Mouse (Mus musculus) right cerebral cortex, postnatal 36 days (tissue): ENCODE measurements at regions not wholly inside any gene's neighbourhood (a gene's known extent, or its start where the extent isn't known, plus 50 kb on each side); places are given as distances from the start of the nearest gene placed in this dataset.
"Not testable (repeated sequence)": the region's sequence is repeated elsewhere in the genome, so short reads cannot be mapped to it uniquely, and the experiment has no call there.

Source experiments
- DNase-seq, 2 experiments: peaks; one replicate each; pipeline ENCODE4 v3.0.0; 2022; ENCODE audit warnings: low spot score in 2 of 2, mixed read lengths in 1 of 2

DNA sequence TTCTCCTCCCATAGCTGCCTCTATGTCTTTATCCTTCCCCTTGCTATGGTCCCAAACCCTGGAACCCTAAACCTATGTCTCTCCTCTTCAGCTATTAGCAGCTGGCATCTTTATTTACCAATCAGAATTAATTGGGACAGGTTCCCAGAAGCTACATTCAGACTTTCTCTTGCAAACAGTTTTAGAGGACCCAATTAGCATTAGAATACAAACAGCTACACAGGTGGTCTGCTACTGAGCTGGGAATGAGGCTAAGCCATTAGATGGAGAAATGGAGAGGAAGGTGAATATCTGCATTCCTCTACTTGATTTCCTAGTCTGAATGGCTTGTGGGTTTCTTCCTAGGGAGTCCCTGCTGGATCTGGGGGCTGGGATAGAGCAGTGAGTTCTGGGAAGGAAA, 611.9 kb downstream of the A830018L16Rik start:
- DNase-seq = no peak

DNA sequence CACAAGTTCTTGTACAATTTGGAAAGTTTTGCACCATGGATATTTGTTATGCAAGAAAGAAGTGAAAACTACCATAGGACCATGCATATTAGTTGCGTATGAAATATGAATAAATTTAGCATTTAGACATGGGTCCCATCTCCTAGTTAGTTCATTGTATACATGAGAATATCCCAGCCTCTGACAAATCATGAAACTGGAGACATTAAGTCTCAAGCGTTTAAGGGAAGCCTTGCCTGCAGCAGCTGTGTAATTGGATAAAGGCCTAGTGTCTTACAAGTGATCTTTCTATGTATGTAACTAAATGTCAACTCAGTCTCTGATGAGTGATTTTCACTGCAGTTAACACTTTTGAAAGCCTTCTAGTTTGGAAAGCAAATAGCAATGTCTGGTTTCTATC, 613.5 kb downstream of the A830018L16Rik start:
- DNase-seq = no peak

DNA sequence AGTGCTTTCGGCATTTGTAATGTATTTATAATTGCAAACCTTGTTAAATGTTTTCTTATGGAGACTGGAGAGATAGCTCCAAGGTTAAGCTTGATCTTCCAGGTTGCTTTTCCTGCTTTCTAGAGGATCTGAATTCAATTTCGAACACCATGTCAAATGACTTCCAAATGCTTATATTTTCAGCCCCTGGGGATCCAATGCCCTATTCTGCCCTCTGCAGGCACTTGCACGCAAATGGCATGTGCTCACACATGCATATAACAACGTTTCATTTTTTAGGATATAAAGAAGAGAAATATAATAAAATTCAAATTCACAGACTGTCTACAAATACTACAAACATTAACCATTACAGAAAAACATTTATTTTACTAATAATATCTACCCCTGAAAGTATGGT, 614.2 kb downstream of the A830018L16Rik start:
- no peak for DNase-seq

DNA sequence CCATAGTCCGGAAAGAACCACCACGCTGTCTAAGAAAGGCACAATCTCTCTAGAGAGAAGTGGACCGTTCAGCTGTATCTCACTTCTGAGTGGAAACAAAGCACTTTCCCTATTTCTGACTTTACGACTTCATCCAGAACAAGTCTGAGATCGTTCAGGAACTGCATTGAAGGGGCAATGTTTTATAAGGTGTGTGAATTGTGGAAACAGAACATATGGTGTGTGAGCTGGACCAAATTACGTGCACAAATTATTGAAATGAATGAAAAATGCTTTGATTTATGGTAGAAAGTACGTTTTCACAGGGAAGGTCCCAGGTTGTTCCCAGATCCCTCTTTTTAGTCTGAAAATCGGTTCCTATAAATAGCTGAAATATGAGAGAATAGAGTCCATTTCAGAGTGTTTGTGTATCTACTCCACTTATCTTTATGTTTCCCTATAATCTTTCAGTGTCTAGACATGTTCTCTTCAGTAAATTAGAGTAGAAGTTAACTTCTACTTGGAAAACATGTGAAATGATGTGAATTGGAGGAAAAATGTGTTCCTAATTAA, 638.1 kb downstream of the A830018L16Rik start:
- DNase-seq = no peak

DNA sequence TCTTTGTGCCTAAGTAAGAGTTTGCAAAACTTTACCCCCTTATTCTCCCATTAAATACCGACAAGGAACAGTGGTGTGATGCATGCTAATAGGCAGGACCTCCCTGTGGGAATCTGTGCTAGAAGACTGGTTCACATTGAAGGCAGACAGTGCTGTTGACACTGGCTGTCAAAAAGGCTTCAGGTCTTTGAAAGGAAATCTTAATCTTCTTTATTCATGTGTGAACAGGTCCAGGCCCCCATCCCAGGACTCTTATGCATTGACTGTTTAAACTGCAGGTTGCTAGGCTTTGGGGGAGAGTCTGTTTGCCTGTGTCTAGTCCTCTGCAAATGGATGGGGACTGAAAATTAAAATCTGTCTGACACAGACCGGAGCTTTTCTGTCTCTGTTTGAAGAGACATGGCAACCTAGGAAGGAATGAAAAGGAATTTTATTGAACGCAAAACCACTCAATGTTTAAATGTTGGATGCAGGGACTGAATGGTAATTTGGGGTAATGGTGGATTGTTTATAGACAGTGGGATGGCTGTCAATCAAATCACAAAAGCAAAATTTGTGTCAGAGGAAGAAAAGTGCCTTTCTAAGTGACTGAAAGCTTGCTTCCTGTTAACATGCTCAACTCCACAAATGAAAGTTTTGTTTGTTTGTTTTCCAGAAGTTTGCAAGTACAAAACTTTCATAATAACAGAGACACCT, 642.1 kb downstream of the A830018L16Rik start:
- no peak for DNase-seq

DNA sequence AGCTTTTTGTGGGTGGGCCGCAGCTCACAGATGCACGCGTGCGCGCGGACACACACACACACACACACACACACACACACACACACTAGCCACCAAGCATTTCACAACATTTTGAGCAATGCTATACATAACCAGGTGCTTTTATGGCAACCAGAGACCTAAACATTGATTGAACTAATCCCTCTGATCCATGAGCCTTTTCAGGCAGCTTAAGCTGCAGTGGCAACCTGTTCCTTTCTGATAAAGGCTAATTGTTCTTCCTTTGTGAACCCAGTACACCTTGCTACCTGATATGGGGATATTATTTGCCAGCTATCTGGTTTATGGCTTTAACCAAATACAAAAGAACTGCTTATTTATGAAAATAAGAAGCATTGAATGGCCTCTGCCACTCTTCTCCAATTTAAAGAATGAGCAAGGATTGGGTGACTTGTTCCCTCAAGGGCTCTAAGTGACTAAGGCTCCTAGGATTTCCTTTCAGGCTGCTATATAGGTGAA, 651.2 kb downstream of the A830018L16Rik start:
- no peak for DNase-seq

DNA sequence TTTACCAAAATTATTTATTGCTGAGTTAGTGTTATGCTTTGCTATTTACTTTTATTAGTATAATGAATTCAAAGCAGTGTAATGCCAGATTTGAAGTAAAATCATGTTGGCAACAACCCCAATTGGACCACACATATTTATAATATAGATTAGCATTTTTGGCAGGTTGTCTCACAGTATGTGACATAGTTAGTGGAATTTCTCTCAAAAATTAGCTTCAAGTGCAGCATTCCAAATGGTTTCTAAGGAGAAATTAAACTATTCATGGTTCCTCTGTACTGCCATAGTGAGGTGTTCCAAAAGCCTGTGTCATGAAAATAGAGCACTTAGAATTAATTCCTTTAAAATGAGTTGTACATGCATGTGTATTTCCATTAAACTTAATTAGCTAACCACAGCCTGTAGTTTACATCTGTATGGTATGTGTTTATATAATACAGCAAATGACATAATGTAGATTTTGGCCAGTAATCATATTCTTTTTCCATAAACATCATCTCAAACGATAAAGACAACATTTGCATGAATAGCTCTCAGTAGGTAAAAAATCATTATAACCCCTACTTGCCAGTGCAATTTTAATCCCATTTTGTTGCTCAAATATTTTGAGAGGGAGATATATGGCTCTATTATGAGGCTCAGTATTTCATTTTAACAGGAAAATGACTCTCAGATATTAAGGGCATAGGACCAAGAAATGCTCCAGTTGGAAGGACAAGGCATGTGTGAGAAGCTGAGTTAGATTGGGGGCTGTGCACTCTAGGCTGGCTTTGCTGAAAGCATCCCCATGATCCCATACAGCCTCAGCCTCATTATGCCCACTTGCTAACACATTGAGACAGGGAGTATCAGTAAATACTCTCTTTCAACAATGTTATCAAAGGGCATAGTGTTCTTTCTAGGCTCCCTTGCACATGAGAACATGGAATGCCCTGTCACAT, 678.9 kb downstream of the A830018L16Rik start:
- no peak for DNase-seq

DNA sequence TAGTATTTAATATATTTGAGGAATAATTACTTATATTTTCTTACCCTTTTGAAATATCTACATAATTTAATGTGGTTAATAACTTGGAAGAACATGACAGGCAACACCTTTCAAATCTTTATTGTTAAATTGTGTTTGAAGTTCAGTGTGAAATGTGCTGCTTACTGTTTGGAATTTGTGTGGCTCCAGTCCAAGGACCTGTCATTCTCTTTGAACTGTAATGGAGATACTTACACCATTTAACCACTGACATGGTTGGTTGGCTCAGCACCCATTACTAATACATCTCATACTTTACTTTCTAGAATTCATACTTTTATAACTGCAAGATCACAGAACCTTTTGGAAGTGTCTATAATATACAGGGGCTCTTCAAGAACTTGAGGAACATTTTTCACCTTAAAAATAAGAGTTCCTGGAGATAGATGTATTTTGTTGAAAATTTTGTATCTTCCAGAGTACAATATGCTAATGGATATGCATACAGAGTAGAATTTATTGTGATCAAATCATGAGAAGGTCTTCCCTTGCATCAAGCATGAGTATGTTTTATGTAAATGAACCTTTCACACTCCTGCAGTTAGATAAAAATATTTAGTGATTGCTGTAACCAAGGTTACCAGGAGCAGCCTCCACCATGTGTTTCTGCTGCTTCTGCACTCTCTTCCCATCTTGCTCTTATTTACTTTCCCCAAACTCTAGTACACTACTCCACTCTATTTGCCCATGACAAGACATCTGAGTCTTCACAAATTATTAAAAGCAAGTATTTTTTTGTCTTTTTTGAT, 701.3 kb downstream of the A830018L16Rik start:
- DNase-seq = no peak

DNA sequence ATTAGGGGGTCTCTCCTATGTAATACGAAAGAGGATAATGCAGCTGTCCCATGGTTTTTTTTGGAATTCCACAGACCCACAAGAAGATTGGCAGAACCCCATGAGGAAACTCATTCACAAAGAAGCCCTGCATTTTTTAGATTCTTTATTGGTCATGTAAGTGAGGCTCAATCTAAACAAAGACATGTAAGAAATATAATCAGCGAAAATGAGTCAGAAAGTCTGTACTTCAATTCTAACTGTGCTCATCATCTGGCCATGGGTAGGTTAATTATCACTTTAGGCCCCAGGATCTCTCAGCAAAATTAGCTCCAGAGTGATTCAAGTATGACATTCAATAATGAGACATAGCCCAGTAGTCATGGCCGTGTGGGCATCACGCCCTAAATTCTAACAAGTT, 703.2 kb downstream of the A830018L16Rik start:
- DNase-seq = no peak

DNA sequence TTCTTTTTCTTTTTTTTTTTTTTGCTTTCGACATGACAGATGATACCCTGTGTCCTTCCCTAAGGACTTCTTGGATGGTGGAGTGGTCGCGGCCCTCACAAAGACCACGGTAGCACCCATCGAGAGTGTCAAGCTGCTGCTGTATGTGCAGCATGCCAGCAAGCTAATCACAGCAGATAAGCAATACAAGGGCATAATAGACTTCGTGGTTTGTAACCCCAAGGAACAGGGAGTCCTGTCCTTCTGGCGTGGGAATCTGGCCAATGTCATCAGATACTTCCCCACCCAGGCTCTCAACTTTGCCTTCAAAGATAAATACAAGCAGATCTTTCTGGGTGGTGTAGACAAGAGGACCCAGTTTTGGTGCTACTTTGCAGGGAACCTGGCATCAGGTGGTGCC, 707.0 kb downstream of the A830018L16Rik start:
- DNase-seq = no peak

DNA sequence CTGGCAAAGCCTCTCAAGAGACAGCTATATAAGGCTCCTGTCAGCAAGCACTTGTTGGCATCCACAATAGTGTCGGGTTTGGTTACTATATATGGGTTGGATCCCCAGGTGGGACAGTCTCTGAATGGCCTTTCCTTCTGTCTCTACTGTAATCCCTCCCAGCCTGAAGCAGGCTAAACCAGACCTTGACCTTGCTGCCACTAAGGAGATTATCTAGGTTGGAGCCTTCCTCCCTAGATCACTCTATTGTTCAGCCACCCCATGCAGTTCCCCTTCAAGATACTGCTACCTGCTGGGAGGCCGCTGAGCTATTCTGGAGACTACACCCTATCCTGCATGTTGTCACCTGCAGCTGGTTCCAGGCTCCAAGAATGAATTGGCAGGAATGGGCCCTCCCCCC, 712.7 kb downstream of the A830018L16Rik start:
- not testable (repeated sequence) for DNase-seq

DNA sequence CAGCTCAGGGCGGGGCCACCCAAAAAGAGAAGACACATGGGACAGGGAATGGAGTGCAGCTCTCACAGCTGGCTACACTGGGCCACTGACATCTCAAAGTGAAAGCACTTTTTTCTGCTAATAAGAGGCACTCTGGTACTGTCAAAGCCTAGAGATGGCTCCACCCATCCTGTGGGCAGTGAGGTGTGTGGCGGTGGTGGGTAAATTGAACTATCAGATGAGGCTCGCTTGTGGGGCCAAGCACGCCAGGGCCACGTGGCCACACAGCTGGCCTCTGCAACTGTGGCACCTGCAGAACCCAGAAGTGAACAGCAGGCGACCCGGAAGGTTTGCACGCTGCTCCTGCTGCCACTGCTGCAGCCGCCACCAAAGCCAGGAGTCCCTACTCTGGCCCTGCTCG, 756.6 kb downstream of the A830018L16Rik start:
- no peak for DNase-seq

DNA sequence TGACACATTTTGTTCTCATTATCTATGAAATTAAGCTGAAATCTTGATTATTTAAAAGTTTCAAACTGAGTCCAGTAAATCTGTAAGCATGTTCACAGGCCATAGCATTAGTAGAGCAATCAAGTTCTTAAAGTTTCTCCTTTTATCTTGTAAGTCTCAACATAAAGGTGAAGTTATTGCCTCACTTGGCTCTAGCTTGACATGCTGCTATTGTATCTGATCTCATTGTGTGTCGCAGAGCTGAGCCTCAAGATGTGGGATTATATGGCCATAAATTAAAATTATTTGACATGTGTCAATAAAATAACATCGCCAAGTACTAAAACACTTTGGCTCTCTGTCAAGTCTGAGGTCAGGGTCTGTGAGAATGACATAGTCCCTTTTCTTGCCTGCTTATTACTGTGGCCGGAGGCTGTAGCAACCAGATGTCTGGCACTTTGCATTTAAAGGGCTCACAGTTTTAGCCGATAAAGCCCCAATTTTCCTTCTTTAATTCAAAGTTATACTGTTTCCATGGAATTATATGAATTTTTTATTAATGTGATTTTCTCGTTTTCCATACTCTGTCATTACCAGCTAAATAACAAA, 775.8 kb downstream of the A830018L16Rik start:
- DNase-seq = no peak

DNA sequence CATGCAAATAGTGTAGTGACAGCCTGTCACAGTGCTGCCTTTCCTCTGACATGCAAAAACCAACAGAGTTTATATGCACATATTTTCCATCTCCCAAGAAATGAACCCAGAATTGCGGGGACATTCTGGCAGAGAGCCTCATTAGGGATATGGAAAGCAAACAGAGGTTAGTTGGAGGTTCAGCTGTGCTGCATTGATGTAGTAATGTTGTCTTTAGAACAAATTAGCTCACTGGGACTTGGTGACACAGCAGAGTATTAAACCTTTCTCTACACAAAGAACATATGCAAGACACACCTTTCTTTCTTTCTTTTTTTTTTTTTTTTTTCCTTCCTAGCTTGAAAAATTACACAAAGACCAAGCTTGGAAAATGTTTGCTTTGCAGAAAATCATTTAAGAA, 778.7 kb downstream of the A830018L16Rik start:
- DNase-seq = no peak

DNA sequence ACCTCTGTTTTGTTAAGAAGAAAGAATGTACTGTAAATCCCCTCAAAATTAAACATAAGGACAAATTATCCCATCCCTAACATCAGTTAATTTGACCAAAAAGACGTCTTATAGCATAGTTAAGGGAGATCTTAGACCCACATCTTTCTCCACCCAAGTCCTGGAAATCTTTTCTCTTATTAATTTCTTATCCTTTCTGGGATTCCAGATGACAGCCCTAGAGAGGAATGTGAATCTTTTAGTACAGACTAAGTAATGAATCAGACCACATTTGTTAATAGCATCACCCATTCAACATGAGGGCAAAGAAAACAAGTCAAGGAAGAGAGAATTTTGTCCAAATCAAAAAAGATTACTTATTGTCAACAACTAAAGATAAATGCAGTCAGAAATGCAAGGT, 817.2 kb downstream of the A830018L16Rik start:
- DNase-seq = no peak

DNA sequence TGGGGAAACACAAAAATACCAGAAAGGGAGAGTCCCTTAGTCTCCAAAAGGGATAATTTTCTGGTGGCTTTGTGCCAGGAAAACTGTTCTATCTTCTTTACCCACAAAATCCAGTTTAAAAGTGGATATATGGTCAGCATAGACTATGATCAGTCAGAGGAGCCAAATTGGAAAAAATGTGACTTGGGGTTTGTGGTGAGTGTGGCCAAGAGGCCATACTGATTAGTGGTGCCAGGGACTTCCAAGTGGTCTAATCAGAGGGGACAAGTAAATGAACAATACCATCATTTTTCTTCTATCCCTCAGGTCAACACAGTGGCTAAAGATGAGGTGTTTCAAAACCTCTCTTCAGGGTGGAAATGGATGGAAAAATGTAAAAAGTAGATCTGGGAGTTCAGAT, 828.2 kb downstream of the A830018L16Rik start:
- no peak for DNase-seq

DNA sequence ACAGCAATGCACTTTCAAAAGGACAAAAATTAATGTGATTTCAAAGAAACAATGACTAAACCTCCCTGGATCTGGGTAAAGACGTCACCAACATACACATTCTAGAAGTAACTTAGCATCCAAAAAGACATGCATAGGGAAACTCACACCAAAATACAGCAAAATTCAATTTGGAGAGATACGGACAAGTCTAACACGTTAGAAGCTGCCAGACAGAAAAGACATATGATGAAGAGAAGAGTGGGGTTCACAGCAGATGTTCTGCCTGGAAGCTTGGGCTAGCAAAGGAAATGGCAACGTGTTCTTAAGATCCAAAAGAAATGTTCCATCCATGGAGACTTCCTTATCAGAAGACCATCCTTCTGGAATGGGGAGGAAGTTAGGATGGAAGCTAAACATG, 868.6 kb downstream of the A830018L16Rik start:
- DNase-seq = no peak

DNA sequence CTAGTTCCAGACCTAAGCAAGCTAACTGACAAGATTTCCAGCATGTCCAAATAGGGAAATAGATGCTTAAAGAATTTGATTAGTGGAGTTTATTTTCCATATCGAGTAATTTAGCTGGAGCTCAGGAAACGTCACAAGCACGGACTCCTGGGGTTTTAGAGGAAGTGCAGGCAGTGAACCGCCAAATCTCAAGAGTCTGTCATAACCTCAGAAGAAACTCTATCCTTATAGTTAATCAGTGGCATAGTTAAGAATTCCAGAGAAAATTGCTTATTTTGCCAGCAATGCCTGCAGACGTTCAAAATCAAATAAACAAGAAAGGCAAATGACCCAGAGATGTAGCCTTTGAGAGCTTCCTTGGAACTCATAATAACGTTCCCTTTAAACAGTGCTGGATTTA, 871.6 kb downstream of the A830018L16Rik start:
- no peak for DNase-seq

DNA sequence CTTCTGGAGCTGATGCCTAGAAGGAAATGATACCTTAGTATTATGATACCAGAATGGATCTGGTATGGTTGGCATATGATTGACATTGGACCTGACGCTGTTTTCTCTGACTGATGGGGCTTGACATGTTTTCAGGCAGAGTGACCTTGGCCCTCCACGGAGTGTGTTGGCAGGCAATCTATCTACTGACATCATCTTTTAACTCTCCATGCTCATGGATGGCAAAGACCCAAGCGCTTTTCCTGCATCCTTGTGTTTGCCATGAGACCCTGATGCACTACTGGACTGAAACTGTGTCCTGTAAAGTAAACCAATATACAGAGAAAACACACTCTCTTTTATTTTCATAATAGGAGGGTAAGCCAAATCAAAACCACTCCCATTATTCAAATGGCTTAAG, 872.1 kb downstream of the A830018L16Rik start:
- no peak for DNase-seq

DNA sequence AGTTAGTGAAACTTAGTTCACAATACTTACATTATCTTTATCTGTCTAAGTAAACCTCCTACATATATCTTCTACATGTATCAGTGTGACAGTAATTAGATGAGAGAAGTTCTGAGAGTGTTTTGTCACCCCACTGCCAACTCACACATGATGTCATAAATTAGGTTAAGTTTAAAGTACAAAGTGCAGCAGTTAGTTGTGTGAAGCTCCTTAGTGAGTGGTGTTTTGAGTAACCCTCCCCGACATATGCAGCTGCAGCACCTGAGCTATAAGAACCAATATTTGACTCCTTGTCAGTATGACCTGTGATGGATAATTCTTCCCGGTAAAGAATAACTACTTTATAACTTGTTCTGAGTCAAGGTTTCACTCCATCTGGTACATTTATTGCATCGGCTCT, 874.6 kb downstream of the A830018L16Rik start:
- no peak for DNase-seq

DNA sequence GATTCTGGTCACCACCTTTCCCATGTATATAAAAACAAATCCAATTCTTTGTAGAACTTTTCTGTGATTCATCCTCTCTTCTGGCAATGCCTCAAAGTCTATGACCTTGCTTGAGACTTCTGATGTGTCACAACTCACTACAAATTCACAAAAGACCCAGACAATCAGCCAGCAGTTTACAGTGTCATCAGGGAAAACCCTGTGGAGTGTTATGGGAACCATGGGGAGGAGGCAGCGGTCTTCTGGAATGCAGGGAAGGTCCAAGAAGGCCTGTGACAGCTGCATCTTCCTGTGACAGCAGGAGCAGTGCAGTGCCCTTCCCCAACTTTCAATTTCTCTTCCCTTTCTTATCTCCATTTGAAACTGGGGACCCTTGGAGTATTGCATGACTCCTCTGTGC, 877.9 kb downstream of the A830018L16Rik start:
- no peak for DNase-seq
